Mouse (Mus musculus) kidney, postnatal 36 days (tissue): Measurements from ENCODE around the gene Col8a2.

Source experiments
- DNase-seq, 2 experiments: peaks; one replicate each; pipeline ENCODE4 v3.0.0; 2021 to 2022; ENCODE audit warnings: mixed read lengths in 2 of 2

The Col8a2 gene

DNA sequence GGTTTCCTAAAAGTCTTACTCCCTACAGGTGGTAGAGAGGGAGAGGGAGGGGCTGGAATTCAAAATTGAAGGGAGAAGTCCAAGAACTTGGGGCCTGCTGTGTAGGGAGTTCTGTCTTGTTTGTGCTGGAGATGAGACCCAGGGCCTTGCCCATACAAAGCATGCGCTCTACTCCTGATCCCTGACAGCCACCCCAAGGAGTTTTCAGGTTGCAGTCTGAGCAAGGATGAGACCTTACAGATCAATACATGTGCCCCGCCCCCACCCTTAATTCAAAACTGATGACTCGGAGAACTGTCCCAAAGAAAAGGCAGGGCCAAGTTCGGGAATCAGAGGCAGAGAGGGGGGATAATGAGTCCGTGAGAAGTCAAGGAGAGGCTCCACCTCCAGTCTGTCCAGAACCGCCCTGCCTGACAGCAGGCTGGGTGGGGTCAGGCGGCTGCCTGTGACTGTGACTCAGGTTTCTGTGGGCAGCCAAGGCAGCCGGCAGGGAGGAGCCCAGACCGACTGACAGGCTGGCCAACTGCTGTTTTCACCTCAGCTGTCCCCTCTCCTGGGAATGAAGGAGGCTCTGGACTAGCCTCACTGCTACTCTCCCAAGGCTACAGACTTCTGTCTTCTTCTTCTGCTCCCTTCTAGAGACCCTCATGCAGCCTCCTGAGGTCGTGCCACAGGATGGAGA is 25.9 kb upstream of the Col8a2 start:
- DNase-seq: peak; percentile 78 to 82

DNA sequence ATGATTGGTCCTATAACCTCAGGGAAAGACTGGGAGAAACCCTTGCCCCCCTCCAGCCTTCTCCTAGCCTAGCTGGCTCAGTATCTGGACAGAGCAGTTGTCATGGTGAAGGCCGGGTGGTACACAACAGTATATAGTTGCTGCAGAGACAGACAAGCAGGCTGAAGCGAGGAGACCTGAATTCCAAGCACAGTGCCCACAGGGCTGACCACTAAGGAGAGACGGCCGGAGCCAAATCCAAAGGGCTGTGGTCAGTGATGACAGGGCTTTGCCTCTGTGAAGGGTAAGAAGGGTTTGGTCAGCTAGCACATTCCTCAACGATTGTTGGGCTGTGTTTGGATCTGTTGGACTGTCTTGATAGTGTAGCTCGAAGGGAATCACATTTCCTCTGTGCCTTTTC is 25.3 kb upstream of the Col8a2 start:
- DNase-seq: no peak

DNA sequence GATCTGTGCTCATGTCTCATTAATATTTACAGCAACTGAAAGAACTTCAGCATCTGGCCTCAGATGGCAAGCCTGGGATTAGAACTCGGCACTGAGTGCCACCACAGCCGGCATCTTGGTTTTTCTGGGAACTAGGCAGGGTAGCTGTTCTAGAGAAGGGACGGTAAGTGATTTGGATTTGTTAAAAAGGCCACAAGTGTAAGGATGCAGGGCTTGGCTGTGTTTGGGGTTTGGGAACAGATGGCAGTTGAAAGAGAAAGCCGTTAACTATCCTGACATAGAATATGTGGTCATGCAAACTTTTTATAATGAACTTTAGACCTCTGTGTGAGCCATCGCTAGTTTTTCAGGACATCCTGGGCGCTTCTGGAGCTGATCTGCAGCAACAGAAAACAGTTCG is 24.9 kb upstream of the Col8a2 start:
- no peak for DNase-seq

DNA sequence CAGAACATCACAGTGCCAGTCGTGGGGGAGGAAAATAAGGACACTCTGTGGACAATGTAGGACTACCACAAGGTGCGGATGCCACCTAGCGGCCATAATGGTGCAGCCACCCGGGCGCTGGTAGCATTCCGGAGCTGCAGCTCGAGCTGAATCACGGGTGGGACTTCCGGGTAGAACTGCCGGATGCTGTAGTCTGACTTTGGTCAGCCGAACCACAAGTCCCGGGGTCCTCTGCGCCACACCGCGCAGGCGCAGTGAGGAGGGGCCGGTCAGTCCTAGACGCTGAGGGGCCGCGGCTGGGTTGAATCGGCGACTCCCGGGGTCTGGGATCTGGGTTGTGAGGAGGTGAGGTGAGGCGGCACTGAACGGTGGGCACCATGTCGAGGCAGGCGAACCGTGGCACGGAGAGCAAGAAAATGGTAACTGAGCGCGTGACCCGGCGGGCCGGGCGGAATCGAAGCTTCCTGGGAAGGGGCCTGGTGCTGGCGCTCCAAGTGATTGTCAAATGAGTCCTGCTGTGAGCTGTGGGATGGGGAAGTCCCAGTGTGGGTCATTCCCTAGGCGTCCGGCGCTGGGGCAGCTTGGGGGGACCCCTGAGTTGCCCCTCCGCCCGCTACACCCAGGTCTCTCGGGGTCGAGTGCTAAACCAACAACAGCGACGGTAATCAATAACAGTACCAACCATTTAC is 24.3 kb upstream of the Col8a2 start, which contains the start of gene Trappc3:
TSS of gene Trappc3 (plus strand) at position 207 of the 689 bp plus-strand sequence.
- peak; percentile 100 for DNase-seq

DNA sequence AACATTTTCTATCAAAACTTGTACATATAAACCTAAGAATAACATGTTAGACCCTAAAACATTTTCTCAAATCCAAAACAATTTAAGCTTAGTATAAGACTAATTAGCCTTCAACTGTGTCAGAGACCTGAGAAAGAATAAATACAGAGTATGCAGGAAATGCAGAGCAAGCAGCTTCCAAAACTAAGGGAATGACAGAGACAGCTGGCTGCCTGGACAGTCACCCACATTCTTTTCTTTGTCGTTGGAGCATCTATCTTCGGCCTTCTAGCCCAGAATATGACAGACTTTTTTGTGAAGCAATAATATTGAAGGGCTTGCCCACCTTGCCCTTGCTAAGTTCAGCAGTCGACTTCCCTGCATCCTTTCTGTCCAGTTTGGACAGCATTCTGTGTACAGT is 17.3 kb upstream of the Col8a2 start:
- no peak for DNase-seq

DNA sequence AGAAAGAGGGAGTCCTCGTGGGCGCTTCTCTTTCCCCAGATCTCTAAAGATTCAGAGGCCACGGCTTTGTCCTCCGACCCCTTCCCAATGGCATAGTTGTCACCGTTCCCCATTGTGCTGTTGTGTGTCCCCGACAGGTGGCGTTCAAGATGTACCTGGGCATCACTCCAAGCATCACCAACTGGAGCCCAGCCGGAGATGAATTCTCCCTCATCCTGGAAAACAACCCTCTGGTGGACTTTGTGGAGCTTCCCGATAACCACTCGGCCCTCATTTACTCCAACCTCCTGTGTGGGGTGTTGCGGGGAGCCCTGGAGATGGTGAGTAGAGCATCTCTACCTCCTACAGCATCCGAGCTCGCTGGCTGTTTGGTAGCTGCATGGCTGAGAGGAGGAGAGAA is 12.8 kb upstream of the Col8a2 start:
- DNase-seq: no peak

DNA sequence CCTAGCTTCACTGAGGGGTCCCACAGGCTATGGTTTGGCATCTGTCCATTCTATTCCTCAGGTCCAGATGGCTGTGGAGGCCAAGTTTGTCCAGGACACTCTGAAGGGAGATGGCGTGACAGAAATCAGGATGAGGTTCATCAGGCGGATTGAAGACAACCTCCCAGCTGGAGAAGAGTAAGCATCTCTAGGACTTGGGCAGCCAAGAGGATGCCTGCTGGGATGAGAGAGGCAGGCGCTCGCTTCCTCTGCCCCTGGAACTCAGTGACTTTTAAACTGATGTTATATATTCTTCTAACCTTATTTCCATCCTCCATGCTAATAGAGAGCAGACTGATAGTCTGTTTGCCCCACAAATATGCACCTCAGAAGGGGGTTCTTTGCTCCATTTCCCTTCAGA is 11.5 kb upstream of the Col8a2 start:
- DNase-seq: no peak

DNA sequence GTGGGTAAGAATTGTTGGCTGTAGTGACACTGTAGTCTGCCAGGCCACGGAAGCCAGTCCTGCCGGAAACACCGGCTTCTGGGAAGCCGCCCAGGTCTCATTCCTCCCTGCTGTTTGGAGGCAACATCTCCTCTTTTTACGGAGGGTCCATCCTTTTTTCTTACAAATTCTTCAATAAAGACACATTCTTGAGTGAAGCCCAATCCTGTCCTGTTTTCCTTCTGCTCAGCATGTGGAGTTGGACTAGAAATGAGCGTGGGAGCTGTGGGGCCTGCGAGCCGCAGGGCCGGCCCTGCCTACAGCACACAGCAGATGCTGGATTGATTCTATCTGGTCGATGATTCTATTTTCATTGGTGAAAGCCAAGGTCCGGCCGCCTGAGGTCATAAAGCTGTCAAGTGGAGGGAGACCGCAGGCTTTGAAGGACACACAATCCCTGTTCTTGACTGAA is 10.9 kb upstream of the Col8a2 start:
- DNase-seq: no peak

DNA sequence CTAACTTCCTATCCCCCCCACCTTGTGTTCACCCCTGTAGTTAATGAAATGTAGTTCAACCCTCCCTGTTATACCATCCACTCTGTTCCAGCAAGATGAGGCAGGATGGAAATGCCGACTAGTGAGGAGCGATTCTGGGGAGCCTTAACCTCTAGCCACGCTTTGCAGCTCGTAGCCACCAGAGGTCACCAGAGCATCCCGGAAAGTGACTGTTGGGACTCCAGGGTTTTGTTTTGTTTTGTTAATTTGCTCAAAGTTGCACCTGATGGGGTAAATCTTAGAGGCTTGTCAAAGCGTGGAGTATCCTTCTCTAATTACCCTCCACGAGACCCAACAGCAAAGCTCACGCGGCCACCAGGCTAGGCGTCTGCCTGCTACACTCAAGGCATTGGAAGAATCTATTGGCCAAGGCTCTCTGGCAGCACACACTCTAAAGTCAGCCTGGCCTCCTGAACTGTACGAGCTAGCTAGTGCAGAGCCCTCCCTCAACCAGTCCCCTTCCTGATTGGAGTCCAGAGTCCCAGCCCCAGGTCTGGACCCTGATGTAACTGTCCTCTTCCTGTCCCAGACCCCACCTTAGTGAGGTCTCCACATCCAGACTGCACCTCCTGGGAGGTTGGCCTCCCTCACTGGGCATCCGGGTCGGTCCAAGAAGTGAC is 8.6 kb upstream of the Col8a2 start:
- peak; percentile 43 to 74 for DNase-seq

DNA sequence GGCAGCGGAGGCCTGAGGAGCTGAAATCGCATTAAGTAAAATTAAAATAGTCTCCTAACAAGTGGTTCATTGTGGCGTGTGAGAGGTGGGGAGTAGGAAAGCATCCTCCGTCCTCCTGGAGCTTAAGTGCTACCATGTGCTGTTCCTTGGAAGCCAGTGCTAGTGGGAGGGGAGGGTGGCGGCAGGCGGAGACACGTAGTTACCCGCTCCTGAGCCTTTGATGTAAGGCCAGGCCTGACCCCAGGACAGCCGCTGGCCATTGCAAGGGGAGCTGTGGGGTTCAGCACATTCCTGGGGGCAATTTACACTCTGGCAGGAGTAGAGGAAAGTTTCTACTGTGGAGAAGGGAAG is 8.1 kb upstream of the Col8a2 start:
- DNase-seq: no peak

DNA sequence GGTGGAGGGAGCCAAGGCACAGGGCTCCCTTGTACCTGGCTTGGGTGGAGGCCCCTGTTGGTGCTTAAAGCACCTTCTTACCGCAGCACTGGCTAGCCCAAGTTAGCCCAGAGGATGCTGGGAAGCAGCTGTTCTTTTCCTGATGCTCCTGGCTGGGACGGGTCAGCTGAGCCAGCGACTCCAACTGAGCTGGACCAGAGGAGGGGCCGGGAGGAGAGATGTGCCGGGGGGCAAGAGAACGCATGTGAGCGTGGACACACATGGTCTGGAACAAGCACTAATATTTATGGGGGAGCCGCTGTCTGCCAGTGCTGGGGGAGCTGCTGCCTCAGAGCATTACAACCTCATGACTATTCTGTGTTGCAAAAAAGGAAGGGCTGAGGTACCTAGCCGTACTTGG is 7.6 kb upstream of the Col8a2 start:
- no peak for DNase-seq

DNA sequence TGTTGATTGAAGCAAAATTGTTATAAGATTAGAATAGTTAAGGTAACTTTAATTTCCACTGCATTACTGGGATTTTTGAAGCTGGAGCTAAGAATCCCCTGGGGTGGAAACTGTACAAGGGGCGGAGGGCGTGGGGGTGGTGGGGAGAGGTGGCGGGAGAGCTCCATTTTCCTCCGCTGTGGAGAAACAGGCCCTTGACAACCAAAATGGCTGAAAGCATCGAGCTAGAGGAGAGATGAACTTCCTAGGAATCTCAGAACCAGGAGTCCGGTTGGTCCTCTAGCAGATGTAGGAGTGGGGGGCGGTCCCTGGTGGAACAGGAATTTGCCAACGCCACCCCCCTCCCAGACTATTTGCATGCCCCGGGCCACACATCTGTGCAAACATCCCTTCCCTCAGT is 4.9 kb upstream of the Col8a2 start:
- DNase-seq: no peak

DNA sequence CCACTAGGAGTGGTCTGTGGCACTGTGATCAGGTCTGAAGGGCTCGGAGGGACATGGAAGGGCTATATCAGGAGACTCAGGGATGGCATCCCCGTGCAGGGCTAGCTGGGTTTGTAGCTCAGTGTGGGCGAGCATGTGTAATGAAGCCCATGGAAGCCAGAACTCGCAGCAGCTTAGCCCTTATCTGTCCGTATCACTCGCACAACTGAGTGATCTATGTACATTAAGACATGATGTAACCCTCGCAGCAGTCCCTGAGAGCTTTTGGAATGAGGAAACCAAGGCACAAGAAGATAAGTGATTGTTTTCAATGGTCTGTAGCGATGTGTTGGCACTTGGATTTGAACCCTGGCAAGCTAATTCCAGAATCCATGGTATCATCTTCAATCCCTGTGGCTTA is 3.0 kb upstream of the Col8a2 start:
- no peak for DNase-seq

DNA sequence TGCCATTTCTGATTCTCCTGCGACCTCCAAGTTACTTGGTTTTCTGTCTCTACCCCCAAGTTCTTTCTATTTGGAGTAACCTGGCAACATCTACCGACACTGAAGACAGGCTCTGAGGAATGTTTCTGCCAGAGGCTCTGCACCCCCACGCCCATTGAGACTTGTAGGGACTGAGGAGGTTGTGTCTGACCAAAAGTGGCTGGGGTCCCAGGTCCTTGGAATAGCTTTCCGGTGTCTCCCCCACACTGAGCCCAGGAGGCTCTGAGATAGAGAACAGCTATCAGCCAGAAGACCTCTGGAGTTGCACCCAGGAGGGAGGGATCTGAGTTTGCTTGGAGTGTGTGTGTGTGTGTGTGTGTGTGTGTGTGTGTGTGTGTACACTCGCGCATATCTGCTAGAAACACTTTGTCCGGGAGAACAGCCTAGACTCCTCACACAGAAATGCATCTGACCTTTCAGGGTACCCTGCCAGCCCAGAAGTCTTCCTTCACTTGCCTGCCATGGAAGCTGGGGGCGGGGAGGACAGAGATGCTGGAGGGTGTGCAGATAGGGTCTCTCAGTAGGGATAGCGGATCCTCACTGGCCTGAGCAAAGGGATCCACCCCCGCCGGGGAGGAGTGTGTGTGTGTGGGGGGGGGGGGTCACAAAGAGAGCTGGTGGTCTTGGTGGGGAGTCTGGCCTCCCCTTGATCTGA is 856 bp downstream of the Col8a2 start:
- DNase-seq: no peak

DNA sequence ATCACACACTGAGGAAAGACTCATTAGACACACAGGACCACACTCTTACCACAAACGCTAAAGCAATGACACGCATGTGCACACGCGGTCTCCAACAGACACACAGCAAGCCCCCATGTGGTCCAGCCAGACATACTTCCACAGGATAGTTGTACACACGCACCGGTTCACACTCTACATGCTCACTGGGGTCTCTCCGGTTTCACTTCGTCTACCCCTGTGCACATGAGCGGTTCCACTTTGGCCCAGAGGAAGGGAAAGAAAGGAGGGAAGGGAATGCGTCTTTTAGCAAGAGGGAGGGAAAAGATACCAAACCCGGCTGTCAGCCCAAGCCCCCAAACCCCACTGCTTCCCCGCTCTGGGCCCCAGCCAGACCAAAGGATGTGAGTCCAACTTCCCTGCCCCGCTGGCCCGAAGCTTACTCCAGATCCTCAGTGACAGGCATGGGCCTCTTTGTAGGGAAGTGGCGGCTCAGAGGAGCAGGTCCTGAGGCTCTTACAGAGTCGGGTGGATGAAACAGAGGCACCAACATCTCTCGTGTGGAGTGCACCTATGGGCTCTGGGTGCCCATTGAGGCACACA is 1.6 kb downstream of the Col8a2 start:
- no peak for DNase-seq

DNA sequence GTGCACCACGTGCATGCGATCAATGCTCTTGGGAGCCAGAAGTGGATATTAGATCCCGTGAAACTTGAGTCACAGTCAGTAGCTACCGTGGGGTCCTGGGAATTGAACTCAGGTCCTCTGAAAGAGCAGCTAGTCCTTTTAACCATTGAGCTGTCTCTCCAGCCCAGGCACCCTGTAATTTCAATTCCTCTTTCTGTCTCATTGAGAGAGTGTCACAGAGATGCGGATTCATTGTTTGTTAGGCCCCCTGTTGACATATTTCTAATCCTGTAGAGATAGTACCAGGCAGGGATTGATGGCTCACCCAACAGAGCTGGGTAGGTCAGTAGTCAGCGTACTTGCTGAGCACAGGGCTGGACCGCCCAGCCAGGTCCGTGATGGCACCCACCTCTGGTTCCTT is 3.7 kb downstream of the Col8a2 start:
- DNase-seq: no peak

DNA sequence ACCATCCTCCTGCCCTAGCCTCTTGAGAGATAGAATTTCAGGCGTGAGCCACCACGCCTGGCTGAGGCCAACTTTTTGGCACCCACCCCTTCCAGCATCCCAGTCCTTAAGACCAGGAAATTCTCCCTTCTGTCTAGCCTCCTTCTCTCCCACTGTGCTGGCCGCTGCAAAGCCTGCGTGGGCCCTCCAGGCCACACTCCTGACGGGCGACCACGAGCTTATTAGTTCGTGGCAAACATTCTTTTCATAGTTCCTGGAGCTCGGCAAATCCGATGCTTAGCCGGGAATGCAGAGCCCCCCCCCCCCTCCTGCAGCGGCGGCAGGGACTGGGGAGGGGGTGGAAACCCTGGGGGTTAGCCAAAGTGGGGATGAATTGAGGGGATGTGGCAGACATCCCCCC is 4.6 kb downstream of the Col8a2 start:
- no peak for DNase-seq

DNA sequence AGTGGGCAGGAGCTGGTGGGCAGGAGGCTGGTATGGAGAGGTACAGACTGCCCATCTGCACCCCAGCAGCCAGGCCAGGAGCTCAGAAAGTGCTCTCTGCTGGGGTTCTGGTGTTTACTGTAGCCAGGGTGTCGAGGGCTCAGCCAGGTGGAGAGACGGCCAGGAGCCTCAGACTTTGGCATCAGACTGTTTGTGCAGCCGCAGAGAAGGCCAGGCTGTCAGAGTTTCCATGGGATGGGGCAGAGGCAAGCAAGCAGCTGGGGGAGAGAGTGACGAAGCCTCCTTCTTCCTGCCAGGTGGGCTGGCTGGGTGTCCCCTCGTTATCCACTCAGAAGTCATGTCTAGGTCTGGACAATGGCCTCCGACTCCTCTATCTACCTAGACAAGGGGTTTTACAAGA is 8.6 kb downstream of the Col8a2 start:
- no peak for DNase-seq

DNA sequence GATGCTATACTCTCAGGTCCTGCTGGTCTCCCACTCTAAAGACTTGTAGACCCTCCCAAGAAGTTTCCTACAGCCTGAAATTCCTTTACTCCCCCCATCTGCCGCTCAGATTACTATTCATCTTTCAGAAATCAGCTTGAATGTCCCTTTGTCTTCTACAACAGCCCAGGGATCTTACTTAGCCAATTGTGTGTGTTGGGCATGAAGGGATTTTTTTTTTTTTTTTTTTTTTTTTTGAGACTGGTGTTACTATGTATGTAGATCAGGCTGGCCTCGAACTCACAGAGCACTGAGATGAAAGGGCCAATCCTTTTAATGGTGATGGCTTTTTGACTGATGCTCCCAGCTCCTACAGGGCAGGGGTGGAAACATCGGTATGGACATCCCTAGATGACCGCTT is 9.3 kb downstream of the Col8a2 start:
- DNase-seq: no peak

DNA sequence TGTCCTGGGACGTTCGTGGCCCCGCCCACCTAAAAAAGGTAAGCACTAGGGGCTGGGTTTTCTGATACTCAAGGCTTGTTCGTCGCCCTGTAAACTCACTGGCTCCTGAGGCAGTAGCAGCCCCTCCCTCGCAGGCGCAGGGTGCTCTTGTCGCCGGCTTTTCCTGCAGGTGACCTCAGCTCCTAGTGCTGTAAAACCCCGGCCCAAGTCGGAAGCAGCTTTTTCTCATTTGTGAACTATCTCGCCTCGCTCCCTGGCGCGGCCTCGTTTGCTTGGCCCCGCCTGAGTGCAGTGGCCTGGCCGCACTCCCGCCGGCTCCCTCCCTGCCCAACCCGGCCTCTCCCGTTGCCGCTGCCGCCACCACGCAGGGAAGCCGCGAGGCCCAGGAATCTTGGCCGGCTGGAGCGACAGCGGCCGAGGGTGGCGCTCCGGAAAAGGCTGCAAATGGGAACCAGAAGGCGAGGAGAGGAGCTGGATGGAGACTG is 10.1 kb downstream of the Col8a2 start:
- DNase-seq: peak; percentile 60 to 83

DNA sequence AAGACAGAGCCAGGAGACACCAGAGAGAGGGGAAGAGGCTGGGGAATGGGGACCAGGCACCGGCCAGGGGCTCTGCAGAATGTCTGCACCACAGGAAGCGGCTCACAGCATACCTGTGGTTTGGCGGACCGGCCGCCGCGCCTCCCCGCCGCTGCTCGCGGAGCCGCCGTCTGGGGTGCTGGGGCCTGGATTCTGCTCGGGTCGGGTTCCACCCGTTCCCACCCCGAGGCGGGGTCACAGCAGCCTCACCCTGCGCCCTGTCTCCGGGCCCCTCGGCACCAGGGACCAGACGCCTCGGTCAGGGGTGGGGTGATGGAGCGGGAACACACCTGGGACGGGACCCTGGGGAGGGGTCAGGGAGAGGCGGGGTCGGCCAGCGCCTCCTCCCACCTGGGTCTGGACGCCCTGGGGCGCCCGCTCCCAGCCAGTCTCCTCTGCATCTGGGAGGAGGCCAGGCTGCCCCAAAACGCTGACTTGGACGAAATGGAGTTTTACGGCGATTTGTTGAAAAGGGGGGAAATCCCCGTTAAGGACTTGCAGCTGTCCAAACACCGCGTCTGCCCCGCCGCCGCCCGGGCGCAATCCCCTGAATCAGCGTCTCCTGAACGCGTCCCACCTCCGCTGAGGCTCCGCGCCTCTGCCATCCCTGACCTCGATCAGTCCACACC is 14.5 kb downstream of the Col8a2 start:
- DNase-seq: no peak

DNA sequence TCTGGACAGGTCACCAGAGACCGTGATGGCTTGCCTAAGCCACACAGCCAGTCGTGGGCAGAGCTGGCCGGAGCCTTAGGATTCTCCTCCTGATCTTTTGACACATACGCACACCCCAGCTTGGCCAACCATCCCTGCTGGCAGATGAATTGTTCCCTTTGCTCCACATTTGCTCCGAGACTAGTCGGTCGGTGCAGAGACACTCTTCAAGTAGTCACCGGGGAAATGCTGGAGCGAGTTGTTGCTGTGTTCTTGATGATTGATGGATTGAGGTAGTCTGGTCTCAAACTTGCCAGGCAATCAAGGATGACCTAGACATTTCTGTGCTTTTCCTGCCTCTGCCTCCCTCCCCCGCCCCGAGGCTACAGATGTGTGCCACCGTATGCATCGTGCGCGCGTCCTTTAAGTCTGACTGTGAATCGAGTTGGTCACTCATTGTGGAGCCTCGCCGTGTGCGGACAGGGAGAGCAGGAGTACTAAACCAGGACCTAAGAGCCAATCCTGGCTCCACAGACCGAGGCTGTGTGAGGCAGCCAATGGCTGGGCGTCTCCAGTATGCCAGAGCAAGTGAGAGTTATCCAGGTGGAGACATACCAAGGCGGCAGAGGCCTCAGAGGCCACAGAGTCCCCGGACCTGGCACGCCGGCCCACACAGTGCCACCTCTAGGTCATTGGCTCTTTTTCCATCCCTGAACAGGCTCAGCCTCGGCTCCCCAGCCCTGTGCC is 15.2 kb downstream of the Col8a2 start:
- DNase-seq: no peak
